Mouse (Mus musculus) CD4-positive, CD25-positive, alpha-beta regulatory T cell, adult 4 months (primary cell): ENCODE results near the gene Pttg1. TPM values are rescaled to one million over a fixed set of nuclear protein-coding genes. Genes with fewer than 3 reads are reported as not detected.

ENCODE experiments used
- ATAC-seq: one replicate; pipeline ENCODE4 v1.8.0; 2017
- polyA plus RNA-seq, 2 experiments: library from polyadenylated mRNA; unstranded; fragments of 100-300 nt; shearing (Covaris generic); gene quantifications; one replicate each; pipeline ENCODE4 v1.2.1; 2017

Gene Pttg1
- polyA plus RNA-seq, 2 experiments from 2014 or later: 183 to 195 TPM

DNA sequence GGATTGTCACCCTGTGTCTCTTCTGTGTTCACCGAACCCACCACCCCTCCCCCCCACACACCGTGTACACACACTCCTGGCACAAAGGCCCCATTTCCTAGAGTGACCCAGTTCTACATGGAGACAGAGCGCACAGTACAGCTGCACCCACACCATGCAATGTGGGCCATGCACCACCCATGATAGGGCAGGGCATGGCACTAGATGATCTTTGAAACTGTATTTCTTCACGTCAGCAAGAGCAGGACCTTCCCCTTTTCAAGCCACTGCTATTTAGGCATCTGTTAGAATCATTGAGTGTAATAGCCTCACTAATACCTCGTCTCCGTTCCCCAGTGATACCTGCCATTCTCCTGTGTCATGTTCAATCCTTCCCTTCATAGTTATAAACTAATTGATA, 51.1 kb downstream of the Pttg1 start:
- no peak for ATAC-seq

- no peak for ATAC-seq
Measured at GRCm38 (mm10) chr11:43373367-43373766, 52.7 kb downstream of the Pttg1 start.

GRCm38 (mm10) chr11:43371807-43372206, 54.2 kb downstream of the Pttg1 start:
- ATAC-seq: no peak

Other genes starting within 250 kb of the Pttg1 start
- gene Slu7, start 7.5 kb upstream of the Pttg1 start, polyA plus RNA-seq: 100 to 1,000 TPM; 103 to 115 TPM
- gene C1qtnf2, start 48.0 kb upstream of the Pttg1 start, polyA plus RNA-seq: not detected
- gene Ccnjl, start 102.5 kb upstream of the Pttg1 start, polyA plus RNA-seq: under 1 TPM in 1 of 2 experiments, not detected in 1; 0.24 TPM
- not detected for gene 4933415A04Rik, start 160.8 kb upstream of the Pttg1 start, polyA plus RNA-seq
- gene Fabp6, start 175.3 kb upstream of the Pttg1 start, polyA plus RNA-seq: not detected